In genomic region chr11:69867335-69867734, GRCm38 (mm10) we compare ENCODE assay signal across 41 mouse cellular contexts. TPM values are rescaled to one million over a fixed set of nuclear protein-coding genes. Genes with fewer than 3 reads are reported as not detected.
DNase-seq lines count a peak whose midpoint lies in the region; ATAC-seq and TF ChIP-seq lines count a peak whose summit lies in the region.
"Had no signal": no experiment of that assay in that cellular context is flagged by ENCODE, and none has a peak within 500 bp of the region (broad histone marks: within the 10 kb centered on the region; RNA-seq: fewer than 3 reads in every experiment).

No protein-coding gene starts in this region.

- intact Hi-C loops in gastrocnemius, adult 2 months (cut with DNase I) = no loop called here
- intact Hi-C loops in gastrocnemius, postnatal 36 days (cut with DNase I) = no loop called here

- H3K9ac ChIP-seq in intestine, embryonic 15.5 days = 0 out of 2 replicates have a peak overlapping the region, but pooled peaks have one; percentile 17
- no peak overlapping the region for H3K9ac ChIP-seq in intestine, postnatal 0 days (ENCODE audit: low read depth, low read length)
- H3K9ac ChIP-seq: forebrain, embryonic 13.5 days; hindbrain, embryonic 15.5 days; lung, embryonic 15.5 days; neural tube, embryonic 15.5 days had no signal

- no peak for DNase-seq in gastrocnemius, adult 2 months
- DNase-seq in gastrocnemius, postnatal 36 days = no peak
- DNase-seq in lung, postnatal 36 days = peak; percentile 58
- DNase-seq in lung, postnatal 4 days = no peak
- DNase-seq in spleen, adult 18-20 months = no peak
- no peak for DNase-seq in spleen, postnatal 10 days (ENCODE audit: low spot score in 2 of 2)
- DNase-seq: adrenal gland, adult 8-10 months; cerebellum, adult 8-10 months; cerebellum, postnatal 25 days; gastrocnemius, postnatal 25 days; heart, postnatal 4 days; kidney, adult 2 months; kidney, postnatal 36 days; midbrain, embryonic 14.5 days; retina, postnatal 1 day; right cerebral cortex, postnatal 14 days; thymus, adult 18-20 months; thymus, postnatal 36 days had no signal

- TF ChIP-seq CTCF in gastrocnemius, adult 2 months (IDR thresholded peaks at IDR 0.05) = no peak
- no peak for TF ChIP-seq CTCF in intestine, postnatal 0 days (IDR thresholded peaks at IDR 0.05; ENCODE audit: low read depth)

- no peaks in the 10 kb centered on the region for H3K4me1 ChIP-seq in intestine, embryonic 15.5 days (replicated peaks)
- H3K4me1 ChIP-seq in intestine, postnatal 0 days (replicated peaks; ENCODE audit: control insufficient read depth, insufficient read depth, low read length) = no peaks in the 10 kb centered on the region
- H3K4me1 ChIP-seq: forebrain, embryonic 13.5 days; hindbrain, embryonic 15.5 days; lung, embryonic 15.5 days; neural tube, embryonic 15.5 days had no signal

- H3K9me3 ChIP-seq in intestine, embryonic 15.5 days = no peaks in the 10 kb centered on the region
- H3K9me3 ChIP-seq in intestine, postnatal 0 days (ENCODE audit: control insufficient read depth) = no peaks in the 10 kb centered on the region
- H3K9me3 ChIP-seq: forebrain, embryonic 13.5 days; hindbrain, embryonic 15.5 days; lung, embryonic 15.5 days; neural tube, embryonic 15.5 days had no signal

- H3K27me3 ChIP-seq in intestine, embryonic 15.5 days (replicated peaks) = no peaks in the 10 kb centered on the region
- H3K27me3 ChIP-seq in intestine, postnatal 0 days (replicated peaks; ENCODE audit: control insufficient read depth, insufficient read depth, low read length) = no peaks in the 10 kb centered on the region
- H3K27me3 ChIP-seq: forebrain, embryonic 13.5 days; hindbrain, embryonic 15.5 days; lung, embryonic 15.5 days; neural tube, embryonic 15.5 days had no signal

- H3K4me3 ChIP-seq in gastrocnemius, adult 2 months = no peak overlapping the region
- no peak overlapping the region for H3K4me3 ChIP-seq in intestine, embryonic 15.5 days (replicated peaks)
- H3K4me3 ChIP-seq in intestine, postnatal 0 days (ENCODE audit: low read depth, low read length) = no peak overlapping the region
- H3K4me3 ChIP-seq: forebrain, embryonic 13.5 days; hindbrain, embryonic 15.5 days; layer of hippocampus, adult 2 months; left cerebral cortex, adult 2 months; lung, embryonic 15.5 days; neural tube, embryonic 15.5 days had no signal

- 57% methylated on average over 9 of the region's 9 CpGs for WGBS in intestine, embryonic 15.5 days
- WGBS in intestine, postnatal 0 days = 47% methylated on average over 9 of the region's 9 CpGs

- no peak for ATAC-seq in intestine, embryonic 15.5 days
- no peak for ATAC-seq in intestine, postnatal 0 days
- ATAC-seq: forebrain, embryonic 13.5 days; inflammation-experienced regulatory T-cells, adult 6 months had no signal

- H3K27ac ChIP-seq in gastrocnemius, adult 2 months = 0 out of 2 replicates have a peak overlapping the region, but pooled peaks have one; percentile 5
- no peak overlapping the region for H3K27ac ChIP-seq in intestine, embryonic 15.5 days
- H3K27ac ChIP-seq in intestine, postnatal 0 days (ENCODE audit: low read depth, low read length) = no peak overlapping the region
- H3K27ac ChIP-seq: forebrain, embryonic 13.5 days; hindbrain, embryonic 15.5 days; layer of hippocampus, adult 2 months; left cerebral cortex, adult 2 months; lung, embryonic 15.5 days; macrophage; neural tube, embryonic 15.5 days; stomach, postnatal 0 days had no signal

- H3K36me3 ChIP-seq in intestine, embryonic 15.5 days = no peaks in the 10 kb centered on the region
- H3K36me3 ChIP-seq in intestine, postnatal 0 days (ENCODE audit: control insufficient read depth, insufficient read depth) = no peaks in the 10 kb centered on the region
- H3K36me3 ChIP-seq: hindbrain, embryonic 15.5 days; lung, embryonic 15.5 days; neural tube, embryonic 15.5 days had no signal

- no peak overlapping the region for H3K4me2 ChIP-seq in intestine, embryonic 15.5 days (replicated peaks)
- no peak overlapping the region for H3K4me2 ChIP-seq in intestine, postnatal 0 days (replicated peaks; ENCODE audit: low read depth)
- H3K4me2 ChIP-seq: forebrain, embryonic 13.5 days; hindbrain, embryonic 15.5 days; lung, embryonic 15.5 days; neural tube, embryonic 15.5 days had no signal

RNA-seq across cellular contexts. Expression of gene Tnk1, which starts 8.8 kb away (rescaled TPM):
- total RNA-seq in gastrocnemius, adult 2 months (2021) = under 1 TPM in 1 of 2 experiments, not detected in 1; 0.11 TPM
- not detected for total RNA-seq in gastrocnemius, postnatal 36 days (2021)
- polyA plus RNA-seq in intestine, embryonic 15.5 days (2015; fragmentation: Nextera tagmentation; extraction: Ambion mirVana) = 14.4 and 16.4 TPM in 2 replicates
- 11.7 and 12.8 TPM in 2 replicates for polyA plus RNA-seq in intestine, postnatal 0 days (2015; fragmentation: Nextera tagmentation; extraction: Ambion mirVana)
- total RNA-seq: heart, postnatal 4 days; layer of hippocampus, adult 2 months; layer of hippocampus, postnatal 14 days had no signal
- polyA plus RNA-seq: C2C12; heart, postnatal 0 days; macrophage; midbrain, embryonic 14.5 days had no signal

RNA-seq across cellular contexts. Expression of gene Tmem95, which starts 10.5 kb away (rescaled TPM):
- not detected for total RNA-seq in gastrocnemius, adult 2 months (2021)
- not detected for total RNA-seq in gastrocnemius, postnatal 36 days (2021)
- not detected in 2 replicates for polyA plus RNA-seq in intestine, embryonic 15.5 days (2015; fragmentation: Nextera tagmentation; extraction: Ambion mirVana)
- polyA plus RNA-seq in intestine, postnatal 0 days (2015; fragmentation: Nextera tagmentation; extraction: Ambion mirVana) = not detected in 2 replicates
- total RNA-seq: adrenal gland, adult 8-10 months; adrenal gland, postnatal 4 days; CH12.LX; ES-E14; gastrocnemius, postnatal 25 days; heart, adult 8-10 months; heart, postnatal 4 days; layer of hippocampus, adult 2 months; layer of hippocampus, postnatal 14 days; left cerebral cortex, adult 2 months; left cerebral cortex, postnatal 25 days had no signal
- polyA plus RNA-seq: C2C12; embryonic facial prominence, embryonic 11.5 days; forebrain, embryonic 13.5 days; heart, postnatal 0 days; hindbrain, embryonic 15.5 days; inflammation-experienced regulatory T-cells, adult 6 months; kidney, adult 2 months; kidney, embryonic 16.5 days; limb, embryonic 14.5 days; lung, embryonic 15.5 days; macrophage; midbrain, embryonic 14.5 days; neural tube, embryonic 15.5 days; small intestine, adult 2 months had no signal

RNA-seq across cellular contexts. Expression of gene Kctd11, which starts 13.9 kb away (rescaled TPM):
- total RNA-seq in gastrocnemius, adult 2 months (2021) = 1 to 10 TPM; 1.3 to 1.7 TPM
- 1 to 10 TPM; 1.3 to 1.5 TPM for total RNA-seq in gastrocnemius, postnatal 36 days (2021)
- 5.2 and 5.5 TPM in 2 replicates for polyA plus RNA-seq in intestine, embryonic 15.5 days (2015; fragmentation: Nextera tagmentation; extraction: Ambion mirVana)
- polyA plus RNA-seq in intestine, postnatal 0 days (2015; fragmentation: Nextera tagmentation; extraction: Ambion mirVana) = 4.0 and 4.1 TPM in 2 replicates

RNA-seq across cellular contexts. Expression of gene Plscr3, which starts 21.2 kb away (rescaled TPM):
- 10 to 100 TPM in 1 of 2 experiments, 1 to 10 TPM in 1; 9.6 to 13.0 TPM for total RNA-seq in gastrocnemius, adult 2 months (2021)
- 10 to 100 TPM; 10.6 to 11.2 TPM for total RNA-seq in gastrocnemius, postnatal 36 days (2021)
- polyA plus RNA-seq in intestine, embryonic 15.5 days (2015; fragmentation: Nextera tagmentation; extraction: Ambion mirVana) = 70.4 and 74.6 TPM in 2 replicates
- 42.0 and 44.8 TPM in 2 replicates for polyA plus RNA-seq in intestine, postnatal 0 days (2015; fragmentation: Nextera tagmentation; extraction: Ambion mirVana)

RNA-seq across cellular contexts. Expression of gene Acap1, which starts 28.0 kb away (rescaled TPM):
- under 1 TPM in 1 of 2 experiments, not detected in 1; 0.08 TPM for total RNA-seq in gastrocnemius, adult 2 months (2021)
- total RNA-seq in gastrocnemius, postnatal 36 days (2021) = 1 to 10 TPM in 1 of 2 experiments, under 1 TPM in 1; 0.27 to 1.1 TPM
- polyA plus RNA-seq in intestine, embryonic 15.5 days (2015; fragmentation: Nextera tagmentation; extraction: Ambion mirVana) = 4.8 and 5.9 TPM in 2 replicates
- polyA plus RNA-seq in intestine, postnatal 0 days (2015; fragmentation: Nextera tagmentation; extraction: Ambion mirVana) = 1.1 TPM in 2 replicates
- total RNA-seq: layer of hippocampus, adult 2 months; left cerebral cortex, adult 2 months; left cerebral cortex, postnatal 25 days had no signal
